Mouse (Mus musculus): ENCODE results near the gene Erich4.
"Not testable (repeated sequence)": the region's sequence is repeated elsewhere in the genome, so short reads cannot be mapped to it uniquely, and the experiment has no call there.

Erich4 gene

DNA sequence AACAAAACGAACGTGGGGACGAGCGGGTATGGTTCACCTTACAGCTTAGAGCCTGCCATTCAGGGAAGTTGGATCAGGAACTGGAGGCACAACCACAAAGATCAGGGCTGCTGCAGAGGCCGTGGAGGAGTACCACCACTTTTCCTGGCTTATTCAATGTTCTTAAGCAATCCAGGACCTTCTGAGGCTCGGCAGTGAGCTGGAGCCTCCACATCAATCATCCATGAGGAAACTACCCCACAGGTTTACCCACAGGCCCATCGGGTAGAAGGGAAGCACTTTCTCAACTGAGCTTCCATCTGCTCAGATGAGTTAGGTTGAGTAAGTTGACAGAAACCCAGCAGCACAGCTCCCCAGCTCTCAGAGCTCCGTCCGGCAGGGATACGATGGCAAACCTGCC is 36.3 kb downstream of the Erich4 start:
- DNase-seq (ENCODE audit: low spot score in 2 of 2), result no peak

DNA sequence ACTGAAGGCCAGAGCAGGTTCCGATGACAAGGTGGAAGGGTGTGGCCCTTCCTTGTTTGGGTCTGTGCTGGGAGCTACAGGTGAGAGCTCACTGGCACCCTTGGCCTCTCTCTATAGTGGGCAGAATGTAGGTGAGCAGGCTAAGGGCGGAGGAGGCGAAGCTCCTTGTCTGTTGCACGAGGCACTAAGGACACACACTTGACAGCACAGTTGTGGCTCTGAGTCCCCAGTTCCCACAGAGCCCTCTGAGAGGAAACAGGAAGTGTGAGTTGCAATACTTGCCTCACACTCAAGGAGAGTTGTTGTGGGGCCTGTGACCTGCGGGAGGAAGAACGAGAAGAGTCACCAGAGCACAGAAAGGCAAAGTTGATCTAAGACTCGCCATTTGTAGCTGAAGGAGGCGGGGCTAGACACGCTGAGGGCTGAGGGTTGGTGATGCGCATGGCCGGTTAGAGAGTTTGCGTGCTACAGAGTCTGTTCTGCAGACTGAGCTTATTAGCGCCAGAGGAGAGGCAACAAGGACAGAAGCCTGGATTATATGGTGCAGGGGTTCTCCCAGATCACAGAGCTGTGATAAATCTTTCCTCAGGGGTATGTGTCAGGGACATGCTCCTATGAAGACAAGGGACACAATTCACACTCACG is 38.8 kb downstream of the Erich4 start:
- not testable (repeated sequence) for DNase-seq (ENCODE audit: low spot score in 2 of 2)

DNA sequence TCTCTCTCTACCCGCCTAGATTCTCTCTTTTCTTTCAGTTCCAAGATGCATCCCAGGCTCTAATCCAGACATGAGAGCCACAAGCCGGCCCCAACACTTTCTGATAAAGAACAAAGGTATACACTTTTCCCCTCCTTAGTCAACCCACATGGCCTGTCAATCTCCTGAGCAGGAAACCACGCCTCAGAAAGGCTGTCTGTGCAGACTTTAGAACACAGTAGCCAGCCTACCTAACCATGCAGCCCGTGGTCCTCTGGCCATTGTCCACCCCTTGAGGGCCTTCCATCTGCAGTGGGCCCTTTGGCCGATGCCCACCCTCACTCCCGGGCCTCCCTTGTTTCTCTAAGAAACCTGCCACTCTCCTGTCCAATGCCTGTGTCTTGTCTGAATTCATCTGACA is 39.4 kb downstream of the Erich4 start:
- not testable (repeated sequence) for DNase-seq (ENCODE audit: low spot score in 2 of 2)

- DNase-seq (ENCODE audit: low spot score in 2 of 2), result no peak
Observed at GRCm38 (mm10) chr7:25575870-25576269, 39.8 kb downstream of the Erich4 start.

GRCm38 (mm10) chr7:25575105-25575504 is 40.6 kb downstream of the Erich4 start:
- no peak for DNase-seq (ENCODE audit: low spot score in 2 of 2)

DNA sequence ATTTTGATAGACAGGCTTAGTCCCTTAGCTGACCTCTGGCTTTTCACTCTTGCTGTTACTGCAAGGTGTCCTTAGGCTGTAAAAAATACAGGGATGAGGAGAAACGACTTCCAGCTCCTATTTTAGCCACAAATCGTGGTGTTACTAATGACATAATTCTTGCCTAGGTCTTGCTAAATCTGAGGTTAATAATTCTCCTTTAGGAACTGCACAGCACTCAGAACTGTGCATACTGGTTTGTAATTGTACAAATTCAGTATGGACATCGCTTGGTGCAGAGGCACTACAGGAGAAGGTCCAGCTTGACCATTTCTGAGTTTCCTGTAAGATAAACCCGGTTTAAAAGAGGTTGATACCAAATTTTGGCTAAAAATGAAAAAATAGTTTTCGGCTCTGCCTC is 41.9 kb downstream of the Erich4 start:
- DNase-seq (ENCODE audit: low spot score in 2 of 2), result not testable (repeated sequence)

GRCm38 (mm10) chr7:25568721-25569120 is 47.0 kb downstream of the Erich4 start:
- no peak for DNase-seq (ENCODE audit: low spot score in 2 of 2)

Measured in right cerebral cortex, postnatal 36 days (tissue).